20 mouse cellular contexts compared by ENCODE assay signal in genomic region chr9:77071676-77072075, GRCm38 (mm10). TPM values are rescaled to one million over a fixed set of nuclear protein-coding genes. Genes with fewer than 3 reads are reported as not detected.
A peak's percentile ranks its signal among the peaks of the same experiment; 100 is the strongest.
DNase-seq lines count a peak whose midpoint lies in the region; ATAC-seq and TF ChIP-seq lines count a peak whose summit lies in the region.
"Had no signal": no experiment of that assay in that cellular context is flagged by ENCODE, and none has a peak within 500 bp of the region (broad histone marks: within the 10 kb centered on the region; RNA-seq: fewer than 3 reads in every experiment).

No protein-coding gene starts in this region.

- no peaks in the 10 kb centered on the region for H3K36me3 ChIP-seq in kidney, embryonic 15.5 days
- no peaks in the 10 kb centered on the region for H3K36me3 ChIP-seq in intestine, embryonic 16.5 days (ENCODE audit: control insufficient read depth, insufficient read depth, low read length)
- no peaks in the 10 kb centered on the region for H3K36me3 ChIP-seq in kidney, postnatal 0 days (ENCODE audit: insufficient read depth, low read length)
- no peaks in the 10 kb centered on the region for H3K36me3 ChIP-seq in midbrain, embryonic 10.5 days
- H3K36me3 ChIP-seq: embryonic facial prominence, embryonic 12.5 days; forebrain, embryonic 15.5 days; heart, embryonic 15.5 days had no signal

- no peaks in the 10 kb centered on the region for H3K9me3 ChIP-seq in kidney, embryonic 15.5 days (replicated peaks)
- no peaks in the 10 kb centered on the region for H3K9me3 ChIP-seq in intestine, embryonic 16.5 days (ENCODE audit: control insufficient read depth, low read length)
- H3K9me3 ChIP-seq in kidney, postnatal 0 days (replicated peaks; ENCODE audit: low read length): no peaks in the 10 kb centered on the region
- H3K9me3 ChIP-seq in midbrain, embryonic 10.5 days (replicated peaks): no peaks in the 10 kb centered on the region
- H3K9me3 ChIP-seq: embryonic facial prominence, embryonic 12.5 days; forebrain, embryonic 15.5 days; heart, embryonic 15.5 days had no signal

- DNase-seq in kidney, adult 11 months: peak; percentile 55
- peak; percentile 15 for DNase-seq in kidney, postnatal 0 days (ENCODE audit: low spot score)
- peak; percentile 49 to 69 for DNase-seq in kidney, postnatal 36 days
- no peak for DNase-seq in layer of hippocampus, adult 9-11 months
- no peak for DNase-seq in midbrain, embryonic 10.5 days (ENCODE audit: low spot score)
- DNase-seq: adrenal gland, postnatal 10 days; cerebellum, adult 11 months; cerebellum, adult 8-10 months; cerebellum, postnatal 14 days; embryo, embryonic 11 days; heart, adult 18-20 months; heart, postnatal 14 days had no signal

- H3K27ac ChIP-seq in kidney, embryonic 15.5 days: no peak overlapping the region
- no peak overlapping the region for H3K27ac ChIP-seq in intestine, embryonic 16.5 days (ENCODE audit: low read length)
- no peak overlapping the region for H3K27ac ChIP-seq in kidney, postnatal 0 days
- no peak overlapping the region for H3K27ac ChIP-seq in midbrain, embryonic 10.5 days (replicated peaks)
- H3K27ac ChIP-seq: embryonic facial prominence, embryonic 12.5 days; forebrain, embryonic 15.5 days; heart, embryonic 15.5 days had no signal

- H3K4me2 ChIP-seq in kidney, embryonic 15.5 days: no peak overlapping the region
- no peak overlapping the region for H3K4me2 ChIP-seq in intestine, embryonic 16.5 days (ENCODE audit: low read depth, low read length)
- H3K4me2 ChIP-seq in kidney, postnatal 0 days (ENCODE audit: low read length): no peak overlapping the region
- H3K4me2 ChIP-seq: embryonic facial prominence, embryonic 12.5 days; forebrain, embryonic 15.5 days; heart, embryonic 11.5 days; heart, embryonic 15.5 days had no signal

- no peak overlapping the region for H3K4me3 ChIP-seq in kidney, embryonic 15.5 days (replicated peaks)
- no peak overlapping the region for H3K4me3 ChIP-seq in intestine, embryonic 16.5 days (ENCODE audit: low read length)
- no peak overlapping the region for H3K4me3 ChIP-seq in kidney, postnatal 0 days (replicated peaks; ENCODE audit: low read depth, low read length)
- no peak overlapping the region for H3K4me3 ChIP-seq in midbrain, embryonic 10.5 days
- H3K4me3 ChIP-seq: embryonic facial prominence, embryonic 12.5 days; forebrain, embryonic 15.5 days; heart, embryonic 15.5 days had no signal

- no peak for TF ChIP-seq CTCF in kidney, postnatal 0 days (IDR thresholded peaks at IDR 0.05; ENCODE audit: low read depth)

- no peaks in the 10 kb centered on the region for H3K27me3 ChIP-seq in kidney, embryonic 15.5 days
- H3K27me3 ChIP-seq in intestine, embryonic 16.5 days (replicated peaks; ENCODE audit: control insufficient read depth, insufficient read depth, low read length): no peaks in the 10 kb centered on the region
- no peaks in the 10 kb centered on the region for H3K27me3 ChIP-seq in kidney, postnatal 0 days (ENCODE audit: insufficient read depth, low read length)
- H3K27me3 ChIP-seq in midbrain, embryonic 10.5 days (ENCODE audit: low read depth, poor library complexity, severe bottlenecking): no peaks in the 10 kb centered on the region
- H3K27me3 ChIP-seq: embryonic facial prominence, embryonic 12.5 days; forebrain, embryonic 15.5 days; heart, embryonic 15.5 days had no signal

- WGBS in kidney, embryonic 15.5 days: 85% methylated on average over 2 of the region's 2 CpGs
- 65% methylated on average over 2 of the region's 2 CpGs for WGBS in intestine, embryonic 16.5 days
- 66% methylated on average over 2 of the region's 2 CpGs for WGBS in kidney, postnatal 0 days
- 88% methylated on average over 2 of the region's 2 CpGs for WGBS in midbrain, embryonic 10.5 days

- no peak overlapping the region for H3K9ac ChIP-seq in kidney, embryonic 15.5 days
- H3K9ac ChIP-seq in intestine, embryonic 16.5 days (ENCODE audit: low read depth, low read length): no peak overlapping the region
- H3K9ac ChIP-seq in kidney, postnatal 0 days (ENCODE audit: low read depth, low read length): no peak overlapping the region
- H3K9ac ChIP-seq: embryonic facial prominence, embryonic 12.5 days; forebrain, embryonic 15.5 days; heart, embryonic 15.5 days had no signal

- no peaks in the 10 kb centered on the region for H3K4me1 ChIP-seq in kidney, embryonic 15.5 days
- H3K4me1 ChIP-seq in intestine, embryonic 16.5 days (ENCODE audit: control insufficient read depth, insufficient read depth, low read length): no peaks in the 10 kb centered on the region
- no peaks in the 10 kb centered on the region for H3K4me1 ChIP-seq in kidney, postnatal 0 days (replicated peaks; ENCODE audit: insufficient read depth, low read length)
- H3K4me1 ChIP-seq in midbrain, embryonic 10.5 days: no peaks in the 10 kb centered on the region
- H3K4me1 ChIP-seq: embryonic facial prominence, embryonic 12.5 days; forebrain, embryonic 15.5 days; heart, embryonic 15.5 days had no signal

- no peak for ATAC-seq in kidney, embryonic 15.5 days (replicated peaks; ENCODE audit: low FRiP score)
- ATAC-seq in intestine, embryonic 16.5 days: peak; percentile 81
- 0 out of 2 replicates have a peak, but pooled peaks have one; percentile 52 for ATAC-seq in kidney, postnatal 0 days (replicated peaks; ENCODE audit: low FRiP score, low read depth)
- ATAC-seq: forebrain, embryonic 15.5 days had no signal

RNA-seq across cellular contexts. Expression of gene Tinag, which starts 26.1 kb away (rescaled TPM):
- 13.5 and 13.8 TPM in 2 replicates for polyA plus RNA-seq in kidney, embryonic 15.5 days (2015; fragmentation: Nextera tagmentation; extraction: Ambion mirVana)
- 14.1 and 14.6 TPM in 2 replicates for polyA plus RNA-seq in intestine, embryonic 16.5 days (2015; fragmentation: Nextera tagmentation; extraction: Ambion mirVana)
- 33.5 and 36.8 TPM in 2 replicates for polyA plus RNA-seq in kidney, postnatal 0 days (2015; fragmentation: Nextera tagmentation; extraction: Ambion mirVana)
- polyA plus RNA-seq in midbrain, embryonic 10.5 days (2016; fragmentation: Nextera tagmentation; extraction: Ambion mirVana): 0.72 and 1.0 TPM in 2 replicates
- polyA plus RNA-seq: brain, embryonic 14.5 days; C2C12; forebrain, embryonic 15.5 days; heart, embryonic 11.5 days had no signal

Comparison
In these comparisons a context has a peak if more than half of its experiments do, and no peak if none do; other contexts are left out.
1. DNase-seq: peak in kidney, adult 11 months (single experiment), kidney, postnatal 0 days (single experiment) and kidney, postnatal 36 days (2 of 2); none in layer of hippocampus, adult 9-11 months (single experiment) and midbrain, embryonic 10.5 days (single experiment).